Mouse (Mus musculus): ENCODE measurements around the gene Olfr1240. TPM values are rescaled to one million over a fixed set of nuclear protein-coding genes. Genes with fewer than 3 reads are reported as not detected.

Gene Olfr1240
- not detected for total RNA-seq (2021)
- long read RNA-seq, experiment 1, result 0 reads
- long read RNA-seq, experiment 2, result 0 reads

DNA sequence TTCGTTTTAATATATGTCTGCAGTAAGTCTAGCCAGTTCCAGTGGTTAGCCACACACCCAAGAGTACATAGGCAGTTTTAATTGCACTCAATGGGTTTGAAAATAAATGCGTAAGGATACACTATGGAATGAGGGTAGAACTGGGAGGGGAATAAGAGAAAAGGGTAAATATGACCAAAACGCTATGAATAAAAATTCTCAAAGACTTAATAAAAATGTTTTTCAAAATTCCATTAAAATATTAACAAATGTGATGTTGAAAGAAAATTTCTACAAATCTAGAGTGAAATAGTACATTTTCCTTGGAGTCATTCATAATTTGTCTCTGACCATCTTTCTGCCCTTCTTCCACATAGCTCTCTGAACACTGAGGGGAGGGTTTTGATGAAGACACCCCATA lies at the start of gene Olfr1240:
Olfr1240 (minus strand) TSS at position 101 of the 400 bp plus-strand sequence.
- intact Hi-C loops (cut with DNase I), result no loop called here
- no peak for DNase-seq

GRCm38 (mm10) chr2:89487026-89487425 lies 44.2 kb upstream of the Olfr1240 start, which contains the start of gene Olfr1241:
Olfr1241 (minus strand) TSS chr2:89487126.
- intact Hi-C loops (cut with DNase I), result no loop called here
- no peak for DNase-seq

- intact Hi-C loops (cut with DNase I), result no loop called here
Measured at GRCm38 (mm10) chr2:89420307-89420706, 22.5 kb downstream of the Olfr1240 start, which contains the start of gene Olfr1239. Olfr1239 (minus strand) TSS chr2:89420407.

GRCm38 (mm10) chr2:89414557-89414956 lies 28.2 kb downstream of the Olfr1240 start:
- intact Hi-C loops (cut with DNase I), result no loop called here
- DNase-seq, result no peak

More at GRCm38 (mm10) chr2:89420307-89420706, 22.5 kb downstream of the Olfr1240 start, which contains the start of gene Olfr1239:
- no peak for DNase-seq

GRCm38 (mm10) chr2:89409576-89409975 lies 33.2 kb downstream of the Olfr1240 start, which contains the start of gene Olfr1238:
Olfr1238 (minus strand) TSS chr2:89409676.
- intact Hi-C loops (cut with DNase I), result no loop called here
- no peak for DNase-seq

DNA sequence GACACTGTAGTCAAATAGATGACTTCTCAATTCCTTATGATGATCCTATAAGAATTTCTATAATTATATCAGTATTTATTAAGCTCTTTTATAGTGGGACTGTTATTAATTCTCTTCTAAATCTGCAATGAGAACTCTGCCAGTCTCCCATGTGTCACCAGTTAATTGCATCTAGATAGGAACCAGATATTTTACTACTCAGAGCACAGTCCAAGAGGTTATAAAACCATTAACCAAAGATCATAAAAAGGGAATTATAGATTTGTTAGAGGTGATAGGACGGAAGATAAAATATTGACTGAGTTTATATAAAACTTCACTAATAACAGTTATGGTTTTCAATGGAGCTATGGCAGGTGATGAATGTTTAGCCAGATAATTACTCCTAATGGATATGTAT lies 41.9 kb downstream of the Olfr1240 start:
- intact Hi-C loops (cut with DNase I), result no loop called here

More for the DNA sequence above, 41.9 kb downstream of the Olfr1240 start:
- no peak for DNase-seq

Other genes starting within 250 kb of the Olfr1240 start
- gene Olfr1226, start 243.0 kb downstream of the Olfr1240 start, total RNA-seq (2021), result not detected
- not detected for gene Olfr1228, start 188.9 kb downstream of the Olfr1240 start, total RNA-seq (2021)
- gene Olfr1229, start 155.0 kb downstream of the Olfr1240 start, total RNA-seq (2021), result not detected
- gene Olfr1230, start 145.7 kb downstream of the Olfr1240 start, total RNA-seq (2021), result not detected
- not detected for gene Olfr1231, start 135.9 kb downstream of the Olfr1240 start, total RNA-seq (2021)
- not detected for gene Olfr1232, start 113.3 kb downstream of the Olfr1240 start, total RNA-seq (2021)
- not detected for gene Olfr1233, start 100.6 kb downstream of the Olfr1240 start, total RNA-seq (2021)
- not detected for gene Olfr1234, start 78.1 kb downstream of the Olfr1240 start, total RNA-seq (2021)
- not detected for gene Olfr1238, start 33.3 kb downstream of the Olfr1240 start, total RNA-seq (2021)
- not detected for gene Olfr1239, start 22.6 kb downstream of the Olfr1240 start, total RNA-seq (2021)
- not detected for gene Olfr1241, start 44.1 kb upstream of the Olfr1240 start, total RNA-seq (2021)
- not detected for gene Olfr1242, start 55.3 kb upstream of the Olfr1240 start, total RNA-seq (2021)
- gene Olfr1243, start 88.5 kb upstream of the Olfr1240 start, total RNA-seq (2021), result not detected
- gene Olfr1245, start 135.4 kb upstream of the Olfr1240 start, total RNA-seq (2021), result not detected
- gene Olfr1246, start 150.2 kb upstream of the Olfr1240 start, total RNA-seq (2021), result not detected
- gene Olfr1247, start 171.1 kb upstream of the Olfr1240 start, total RNA-seq (2021), result under 1 TPM in 1 of 2 experiments, not detected in 1; 0.05 TPM
- not detected for gene Olfr1248, start 175.2 kb upstream of the Olfr1240 start, total RNA-seq (2021)
- not detected for gene Olfr1249, start 192.0 kb upstream of the Olfr1240 start, total RNA-seq (2021)
- gene Olfr1250, start 218.5 kb upstream of the Olfr1240 start, total RNA-seq (2021), result not detected
- not detected for gene Olfr1251, start 228.9 kb upstream of the Olfr1240 start, total RNA-seq (2021)

Measured in gastrocnemius, postnatal 36 days (tissue).